Mouse (Mus musculus) pancreas, adult 10 weeks (tissue): ENCODE results near the gene Hbp1. TPM values are rescaled to one million over a fixed set of nuclear protein-coding genes. Genes with fewer than 3 reads are reported as not detected.

ENCODE experiments used
- polyA plus RNA-seq: library from polyadenylated mRNA; stranded (reverse); fragments of 350-450 nt; fragmentation: Illumina TruSeq; extraction: RNeasy Lipid Tissue Mini Kit (QIAGEN cat#74804); gene quantifications from one replicate; pipeline ENCODE4 v1.2.3, GENCODE M21; 2015; ENCODE audit warnings: low read depth, low replicate concordance; ENCODE audit not compliant: insufficient read depth

The Hbp1 gene
- 13.4 TPM for polyA plus RNA-seq

GRCm38 (mm10) chr12:31949759-31950658, at the start of gene Hbp1:
Gene Hbp1 (minus strand): TSS chr12:31950535.

Other genes with a start within 250 kb of the Hbp1 start
- gene Gpr22, start 236.6 kb downstream of the Hbp1 start, polyA plus RNA-seq: not detected
- gene Prkar2b, start 110.8 kb upstream of the Hbp1 start, polyA plus RNA-seq: 3.5 TPM